Mouse (Mus musculus) brain, adult 2 months (tissue): ENCODE measurements around the gene Spata17.

Experiments
- DNase-seq: peaks from one replicate; pipeline ENCODE4 v3.0.0; 2011; ENCODE audit warnings: low read depth, low spot score

Spata17 gene

DNA sequence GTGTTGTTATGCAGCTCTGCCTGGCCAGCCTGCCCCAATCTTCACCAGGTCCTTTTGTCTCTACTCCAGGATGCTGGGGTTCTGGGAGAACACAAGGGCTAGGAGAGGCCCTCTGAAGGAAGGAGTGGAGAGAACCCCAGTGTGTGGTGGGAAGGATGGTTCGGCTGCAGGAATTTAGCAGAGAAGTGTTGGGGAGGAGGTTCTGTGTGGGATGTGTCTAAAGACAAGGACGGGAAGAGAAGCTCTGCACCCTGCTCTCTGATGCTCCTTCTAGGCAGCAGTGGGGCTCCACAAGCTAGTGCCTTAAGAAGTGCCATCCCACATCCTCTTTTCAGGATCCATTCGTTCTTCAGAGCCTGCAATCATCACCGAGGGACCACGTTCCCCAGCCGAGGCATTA lies 129.2 kb downstream of the Spata17 start:
- DNase-seq = peak; percentile 40

GRCm38 (mm10) chr1:187077352-187077751 lies 137.9 kb downstream of the Spata17 start:
- DNase-seq = no peak

DNA sequence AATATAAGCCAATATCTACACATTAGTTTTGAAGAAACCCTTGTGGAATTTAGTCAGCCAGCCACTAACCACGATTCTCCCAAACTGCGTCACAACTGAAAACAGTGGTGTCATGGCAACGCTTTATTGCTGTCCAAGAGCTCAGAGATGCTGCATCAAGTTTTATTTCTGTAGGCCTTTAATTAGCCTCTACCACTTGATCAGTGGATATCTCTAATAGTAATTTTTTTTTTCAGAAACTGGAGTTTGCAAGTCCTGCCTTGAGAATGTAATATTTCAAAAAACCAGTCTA lies 138.3 kb downstream of the Spata17 start:
- peak; percentile 50 for DNase-seq

- no peak for DNase-seq
Measured at GRCm38 (mm10) chr1:187076198-187077042, 138.8 kb downstream of the Spata17 start.

- DNase-seq = no peak
Measured at GRCm38 (mm10) chr1:187059874-187060273, 155.4 kb downstream of the Spata17 start.

GRCm38 (mm10) chr1:187054333-187054732 lies 160.9 kb downstream of the Spata17 start:
- DNase-seq = no peak

- no peak for DNase-seq
Measured at GRCm38 (mm10) chr1:187053862-187054261, 161.4 kb downstream of the Spata17 start.

DNA sequence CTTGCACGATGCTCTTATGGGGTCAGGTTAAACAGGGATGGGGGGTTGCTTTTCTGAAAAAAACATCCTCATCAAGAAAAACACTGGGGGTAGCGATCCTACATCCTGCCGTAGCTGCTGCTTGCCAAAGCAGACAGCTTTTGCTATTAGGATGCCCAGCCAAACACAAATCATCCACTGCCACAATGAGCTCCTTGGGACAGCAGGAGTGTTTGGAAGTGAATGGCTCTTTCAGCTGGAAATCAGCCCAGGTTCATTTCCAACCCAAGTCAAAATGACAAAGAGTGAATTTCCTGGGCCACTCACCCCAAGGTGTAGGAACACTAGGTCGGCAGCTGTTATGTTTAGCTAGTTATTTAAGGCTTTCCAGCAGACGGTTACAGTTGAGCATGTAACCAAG lies 162.7 kb downstream of the Spata17 start:
- DNase-seq = no peak

GRCm38 (mm10) chr1:187051296-187051695 lies 164.0 kb downstream of the Spata17 start:
- no peak for DNase-seq

DNA sequence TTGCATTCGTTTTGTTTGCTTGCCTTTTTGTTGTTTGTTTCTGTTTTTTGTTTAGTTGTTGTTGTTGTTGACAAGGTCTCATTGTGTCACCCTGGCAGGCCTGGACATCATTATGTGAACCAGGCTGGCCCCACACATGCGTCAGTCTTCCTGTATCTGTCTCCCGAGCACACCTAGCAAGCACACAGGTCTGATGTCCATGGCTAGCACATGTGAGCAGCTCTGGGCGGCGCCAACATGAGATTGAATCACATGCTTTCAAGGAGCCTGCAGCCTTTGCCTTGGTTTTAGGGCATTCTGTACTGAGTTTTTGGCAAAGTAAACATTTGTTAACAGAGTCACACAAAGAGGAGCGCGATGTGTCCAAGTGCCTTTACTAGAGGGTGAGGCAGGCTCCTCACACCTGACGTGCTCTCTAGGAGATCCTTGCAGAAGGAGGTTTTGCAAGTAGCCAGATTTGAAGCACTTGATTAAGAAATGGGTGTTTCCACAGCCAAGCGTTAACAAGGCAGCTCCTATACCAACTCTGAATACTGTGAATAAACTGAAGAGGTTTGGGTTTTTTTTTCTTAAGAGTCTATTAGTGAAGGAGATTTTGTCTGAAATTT lies 166.5 kb downstream of the Spata17 start:
- no peak for DNase-seq

DNA sequence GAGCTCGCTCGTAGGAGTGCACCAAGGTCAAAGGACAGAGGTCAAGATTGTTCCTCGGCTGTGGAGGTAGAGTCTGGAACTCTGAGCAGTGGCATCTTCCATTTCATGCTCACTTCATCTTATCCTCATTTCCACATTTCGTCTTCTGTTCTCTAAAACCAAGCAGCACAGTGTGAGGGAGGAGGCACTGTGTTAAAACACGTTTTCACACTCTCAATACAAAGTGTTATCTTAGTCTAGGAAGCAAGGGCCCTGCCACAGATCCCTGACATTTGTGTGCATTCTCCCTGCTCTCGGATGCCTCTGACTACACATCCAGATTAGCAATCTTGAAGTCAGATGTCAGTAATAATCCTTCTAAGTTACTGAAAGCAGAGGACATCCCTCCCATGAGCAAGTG lies 170.5 kb downstream of the Spata17 start:
- peak; percentile 56 for DNase-seq

DNA sequence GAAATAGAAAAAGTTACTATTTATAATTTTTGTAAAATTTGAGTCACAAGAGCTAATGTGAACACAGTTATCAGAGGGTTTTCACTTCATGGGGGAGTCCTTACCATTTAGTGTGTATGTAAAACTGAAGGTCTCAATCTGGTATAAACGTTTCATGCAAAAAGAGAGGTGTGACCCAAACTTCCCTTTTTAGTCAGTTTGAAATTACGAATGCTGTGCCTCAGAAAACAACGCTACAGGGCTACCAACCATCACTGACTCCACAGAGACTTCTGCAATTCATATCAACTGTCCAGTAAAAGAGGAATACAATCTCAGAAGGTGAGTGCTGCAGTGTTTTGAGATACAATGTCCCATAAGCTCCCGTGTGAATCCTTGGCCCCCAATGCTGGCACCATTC lies 175.5 kb downstream of the Spata17 start:
- DNase-seq = no peak

- no peak for DNase-seq
Measured at GRCm38 (mm10) chr1:187035785-187036184, 179.5 kb downstream of the Spata17 start.

DNA sequence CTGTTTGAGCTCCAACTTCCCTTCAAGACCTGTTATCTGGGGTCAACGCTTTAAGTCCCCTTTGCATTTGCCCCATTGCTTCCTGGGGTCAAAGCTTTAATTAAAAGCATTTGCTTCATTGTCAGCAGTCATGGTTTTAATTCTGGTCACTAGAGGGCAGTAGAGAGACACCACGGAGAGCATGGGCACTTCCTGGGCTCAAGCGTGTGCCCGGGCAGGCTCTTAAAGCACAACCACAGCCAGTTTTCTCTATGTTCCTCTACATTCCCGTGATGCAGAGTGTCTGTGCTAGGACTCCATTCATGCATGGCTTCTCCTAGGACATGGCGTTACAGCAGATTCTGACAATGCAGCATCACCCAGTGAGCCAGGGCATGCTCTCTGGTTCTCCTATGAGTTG lies 183.5 kb downstream of the Spata17 start:
- peak; percentile 78 for DNase-seq

- DNase-seq = peak; percentile 70
Measured at GRCm38 (mm10) chr1:187028841-187029240, 186.4 kb downstream of the Spata17 start.

GRCm38 (mm10) chr1:187020011-187020410 lies 195.3 kb downstream of the Spata17 start:
- DNase-seq = peak; percentile 6

- DNase-seq = no peak
Measured at GRCm38 (mm10) chr1:187016116-187016515, 199.1 kb downstream of the Spata17 start.

- no peak for DNase-seq
Measured at GRCm38 (mm10) chr1:187015673-187016072, 199.6 kb downstream of the Spata17 start.

GRCm38 (mm10) chr1:187014141-187014540 lies 201.1 kb downstream of the Spata17 start:
- DNase-seq = no peak

- no peak for DNase-seq
Measured at GRCm38 (mm10) chr1:187011601-187012000, 203.7 kb downstream of the Spata17 start.

- no peak for DNase-seq
Measured at GRCm38 (mm10) chr1:187010071-187010470, 205.2 kb downstream of the Spata17 start.

DNA sequence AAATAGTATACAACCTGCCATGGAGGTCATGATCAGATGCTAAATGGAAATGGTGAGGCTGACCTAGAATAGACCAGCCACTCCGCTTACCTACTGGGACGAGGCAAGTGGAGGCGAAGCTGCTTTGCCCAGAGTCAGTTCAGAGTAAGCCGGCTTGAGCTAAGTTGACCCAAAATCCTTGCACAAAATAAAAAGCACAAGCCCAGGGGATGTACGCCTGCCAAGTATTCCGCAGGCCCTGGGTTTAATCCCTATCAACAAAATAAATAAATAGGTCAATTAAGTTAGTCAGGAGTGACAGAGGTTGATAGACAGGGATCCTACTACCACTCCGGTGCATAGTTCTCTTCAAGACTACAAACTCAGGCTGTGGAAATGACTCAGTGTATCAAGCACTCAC lies 207.0 kb downstream of the Spata17 start:
- DNase-seq = no peak

GRCm38 (mm10) chr1:187006227-187006925 lies 208.9 kb downstream of the Spata17 start:
- DNase-seq = no peak
